Mouse (Mus musculus): ENCODE results near the gene Gbx2. TPM values are rescaled to one million over a fixed set of nuclear protein-coding genes. Genes with fewer than 3 reads are reported as not detected.

Gene Gbx2
- polyA plus RNA-seq (2012; rRNA removed), result 0.05 TPM in 1 of 2 replicates, not detected in the other

DNA sequence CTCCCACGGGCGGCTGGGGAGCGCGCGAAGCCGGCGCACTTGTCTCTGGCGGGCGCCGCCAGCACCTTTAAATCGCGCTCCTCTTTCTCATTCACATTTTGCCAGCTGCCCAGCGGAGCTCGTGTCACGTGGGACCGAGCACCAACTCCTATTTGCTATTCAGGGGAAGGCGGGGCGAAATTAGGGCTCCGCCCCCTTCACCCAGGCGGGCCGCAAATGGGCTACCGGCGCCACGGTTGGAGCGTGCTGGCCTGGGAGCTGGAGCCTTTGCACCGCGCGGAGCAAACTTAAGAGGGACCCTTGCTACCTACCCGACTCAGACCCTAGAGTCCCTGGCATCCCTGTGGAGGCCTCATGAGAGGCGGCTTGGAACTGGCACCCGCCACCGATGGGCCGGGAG, at the start of gene Gbx2:
Gbx2 (minus strand) TSS at position 60 of the 400 bp plus-strand sequence.
- no peak for DNase-seq (ENCODE audit: low read depth)

DNA sequence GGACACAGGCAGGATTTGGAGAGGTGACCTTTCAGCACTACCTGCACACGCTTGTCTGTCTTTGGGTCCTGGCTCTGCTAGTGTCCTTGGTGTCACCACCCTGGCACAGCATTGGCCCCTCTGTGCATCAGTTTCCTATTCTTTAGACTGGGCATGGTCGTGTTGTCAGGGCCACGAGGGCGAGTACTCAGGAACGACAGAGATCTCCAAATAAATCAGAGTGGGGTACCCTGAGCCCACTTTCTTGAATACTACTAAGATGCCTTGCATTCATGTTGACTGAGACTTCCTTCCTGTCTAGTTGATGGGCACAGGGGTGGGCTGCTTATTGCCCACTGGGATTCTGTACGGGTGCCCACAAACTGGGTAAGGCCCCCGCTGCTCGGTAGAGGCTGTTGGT, 46.3 kb upstream of the Gbx2 start:
- no peak for DNase-seq (ENCODE audit: low read depth)

DNA sequence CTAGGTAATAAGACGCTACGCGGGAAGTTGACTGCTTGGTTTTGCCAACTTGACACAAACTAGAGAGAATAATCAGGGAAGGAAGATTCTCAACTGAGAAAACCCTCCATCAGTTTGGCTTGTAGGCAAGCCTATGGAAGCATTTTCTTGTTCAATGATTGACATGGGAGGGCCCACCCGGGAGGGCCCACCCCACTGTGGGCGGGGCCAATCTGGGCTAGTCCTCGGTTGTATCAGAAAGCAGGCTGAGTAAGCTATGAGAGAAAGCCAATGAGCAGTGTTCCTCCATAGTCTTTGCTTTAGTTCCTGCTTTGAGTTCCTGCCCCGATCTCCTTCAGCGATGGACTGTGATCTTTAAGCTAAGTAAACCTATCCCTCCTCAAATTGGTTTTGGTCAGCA, 45.4 kb upstream of the Gbx2 start:
- no peak for DNase-seq (ENCODE audit: low read depth)

DNA sequence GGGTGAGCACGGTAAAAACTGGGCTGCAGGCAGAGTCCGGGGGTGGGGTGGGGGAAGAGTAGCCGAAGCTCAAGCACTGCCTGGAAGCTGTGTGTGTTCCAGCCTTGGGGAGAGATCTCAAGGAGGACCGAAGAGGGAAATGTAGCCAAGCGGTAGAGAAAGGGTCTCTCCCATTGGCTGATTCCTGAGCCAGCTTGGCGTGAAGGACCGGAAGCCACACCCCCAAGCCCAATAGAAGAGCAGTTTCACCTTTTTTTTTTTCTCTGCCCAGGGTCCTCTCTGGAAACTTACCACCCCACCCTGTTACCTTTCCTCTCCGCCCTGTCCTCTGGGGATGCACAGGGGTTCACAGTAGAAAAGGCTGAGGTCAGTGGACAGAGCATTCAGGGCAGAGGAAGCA, 43.6 kb upstream of the Gbx2 start:
- DNase-seq (ENCODE audit: low read depth), result no peak

DNA sequence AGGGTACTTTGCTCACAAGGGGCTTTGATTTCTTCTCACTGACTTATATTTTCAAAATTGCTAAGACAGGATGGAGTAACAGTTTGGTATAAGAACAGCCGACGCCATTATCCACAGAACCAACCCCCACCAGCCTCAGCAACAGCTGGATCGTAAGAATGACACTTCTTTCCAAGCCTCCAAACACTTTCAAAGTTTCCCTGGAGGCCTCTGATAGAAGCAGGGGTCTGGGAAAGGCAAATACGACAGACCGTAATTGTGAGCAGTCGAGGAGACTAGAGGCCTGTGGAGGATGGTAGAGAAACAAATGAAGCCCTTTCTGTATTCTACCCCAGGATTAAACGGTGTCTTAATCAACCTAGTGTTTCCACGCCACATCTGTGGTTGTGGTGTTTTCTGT, 40.9 kb upstream of the Gbx2 start:
- no peak for DNase-seq (ENCODE audit: low read depth)

DNA sequence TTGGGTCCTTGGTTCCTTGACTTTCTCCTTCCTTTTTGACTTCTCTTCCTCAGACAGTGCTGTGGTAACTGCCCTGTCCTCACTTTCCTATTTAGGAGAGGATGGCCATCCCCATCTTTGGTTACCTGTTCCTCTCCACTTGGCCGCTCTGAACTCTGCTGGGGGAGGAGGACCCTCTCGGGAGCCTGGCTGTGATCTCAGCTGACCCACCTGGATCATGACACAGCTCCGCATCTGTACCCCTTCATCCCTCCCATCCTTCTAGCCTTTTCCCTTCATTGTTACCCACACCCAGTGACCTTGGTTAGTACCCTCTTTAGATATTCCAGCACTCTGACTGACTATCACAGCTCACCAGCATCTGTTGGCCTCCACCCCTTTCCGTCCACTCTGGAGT, 38.7 kb upstream of the Gbx2 start:
- DNase-seq (ENCODE audit: low read depth), result no peak

DNA sequence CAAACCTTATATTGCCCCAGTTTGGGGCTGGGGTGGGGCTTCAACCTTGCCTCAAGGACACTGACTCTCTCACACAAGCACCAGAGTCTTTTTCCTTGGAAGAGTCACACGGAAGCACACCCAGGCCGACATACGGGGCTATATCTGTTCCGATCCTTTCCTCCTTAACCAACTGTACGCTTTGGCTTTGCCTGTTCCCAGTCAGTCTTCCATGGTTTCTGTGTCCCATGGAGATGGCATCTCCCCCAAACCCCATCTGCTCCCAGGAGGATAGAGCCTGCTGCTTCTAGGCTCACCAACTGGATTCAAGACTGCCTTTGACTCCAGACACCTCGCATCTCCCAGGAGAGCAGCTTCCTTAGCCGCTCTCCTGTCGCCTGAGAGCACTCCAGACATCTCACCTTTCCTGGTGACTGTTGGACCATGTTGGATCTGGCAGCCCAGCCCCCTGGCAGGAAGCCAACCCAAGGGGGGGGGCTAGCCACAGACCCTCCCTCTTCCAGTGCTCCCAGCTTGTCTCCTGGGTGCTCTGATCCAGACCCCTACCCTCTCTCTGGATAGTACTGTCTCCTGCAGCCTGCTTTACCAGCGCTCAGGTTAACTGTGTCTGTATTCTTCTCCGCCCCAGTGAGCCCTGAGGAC, 38.2 kb upstream of the Gbx2 start:
- no peak for DNase-seq (ENCODE audit: low read depth)

DNA sequence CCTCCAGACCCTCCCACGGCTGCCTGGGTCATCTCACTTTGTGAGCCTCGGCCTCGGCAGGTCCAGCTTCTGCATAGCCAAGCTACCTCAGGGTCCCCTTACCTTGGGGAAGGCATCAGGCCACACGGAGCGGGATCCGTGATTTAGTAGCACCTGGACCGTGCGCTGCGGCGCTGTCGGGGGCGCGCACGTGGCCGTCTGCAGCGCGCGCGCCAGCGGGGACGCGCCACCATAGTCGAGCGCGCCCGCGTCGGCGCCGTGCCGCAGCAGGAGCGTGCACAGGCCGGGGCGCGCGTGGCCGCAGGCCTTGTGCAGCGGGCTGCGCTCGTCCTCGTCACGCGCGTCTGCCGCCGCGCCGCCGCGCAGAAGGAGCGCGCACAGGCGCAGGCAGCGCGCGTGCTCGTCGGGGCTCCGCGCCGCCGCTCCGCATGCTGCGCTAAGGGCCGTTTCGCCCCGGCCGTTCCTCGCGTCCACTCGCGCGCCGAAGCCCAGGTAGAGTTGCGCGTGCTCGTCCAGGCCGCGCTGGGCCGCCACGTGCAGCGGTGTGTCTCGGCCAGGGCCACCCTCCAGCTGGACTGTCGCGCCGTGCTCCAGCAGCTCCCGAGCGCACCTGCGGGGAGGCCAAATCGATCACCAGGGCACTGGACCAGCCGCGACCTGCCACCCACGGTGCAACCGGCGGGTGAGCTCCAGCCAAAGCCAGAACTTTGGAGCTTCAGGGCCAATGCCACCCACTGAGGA, 37.3 kb upstream of the Gbx2 start:
- DNase-seq (ENCODE audit: low read depth), result no peak

DNA sequence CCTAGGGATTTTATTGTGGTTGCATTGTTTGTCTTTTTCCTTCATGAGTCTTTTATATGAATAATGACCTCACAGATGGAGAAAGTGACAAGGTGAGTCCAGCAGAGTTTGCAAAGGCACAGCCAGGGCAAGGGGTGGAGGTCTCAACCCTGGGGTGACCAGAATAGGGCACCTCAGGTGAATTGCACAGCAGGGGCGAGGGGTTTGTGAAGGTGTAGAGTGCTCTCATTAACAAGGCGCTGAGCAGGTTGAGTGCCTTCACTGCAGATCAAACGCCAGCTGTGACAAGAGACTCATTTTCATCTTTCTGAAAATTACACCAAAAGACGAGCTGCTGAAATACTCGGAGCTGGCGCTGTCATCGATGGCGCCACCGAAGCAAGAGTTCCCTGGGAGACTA, 36.6 kb upstream of the Gbx2 start:
- DNase-seq (ENCODE audit: low read depth), result no peak

DNA sequence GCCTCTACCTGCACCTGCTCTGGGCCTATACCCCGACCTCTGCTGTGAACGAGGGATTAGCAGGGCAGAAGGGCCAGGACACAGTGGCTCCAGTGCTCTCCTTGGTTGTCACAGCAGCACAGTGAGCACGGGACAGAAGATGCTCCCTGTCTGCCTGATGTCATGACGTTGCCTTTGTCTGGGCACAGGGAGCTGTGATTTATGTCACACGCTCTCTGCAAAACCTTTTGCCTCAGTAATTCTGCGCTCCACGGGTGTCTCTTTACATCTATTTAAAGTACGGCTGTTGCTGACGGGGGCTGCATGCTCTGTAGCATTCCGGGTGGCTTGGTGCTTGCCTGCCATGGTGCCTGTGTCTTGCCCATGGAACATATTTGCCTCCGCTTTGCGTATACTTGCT, 33.4 kb upstream of the Gbx2 start:
- DNase-seq (ENCODE audit: low read depth), result no peak

DNA sequence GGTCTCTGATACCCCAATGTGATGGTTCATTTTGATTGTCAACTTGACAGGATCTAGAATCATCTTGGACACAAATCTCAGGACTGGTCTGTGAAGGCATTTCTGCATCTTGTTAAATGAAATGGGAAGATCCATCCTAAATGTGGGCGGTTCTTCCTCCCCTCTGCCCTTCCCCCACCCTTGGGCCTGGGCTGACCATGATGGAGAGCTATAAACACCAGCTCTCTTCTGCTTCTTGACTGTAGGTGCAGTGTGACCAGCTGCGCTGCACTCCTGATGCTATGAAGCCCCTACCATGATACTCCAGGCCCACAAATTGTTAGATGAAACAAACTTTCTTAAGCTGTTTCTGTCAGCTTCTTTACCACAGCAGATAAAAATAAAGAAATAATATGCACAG, 32.3 kb upstream of the Gbx2 start:
- no peak for DNase-seq (ENCODE audit: low read depth)

DNA sequence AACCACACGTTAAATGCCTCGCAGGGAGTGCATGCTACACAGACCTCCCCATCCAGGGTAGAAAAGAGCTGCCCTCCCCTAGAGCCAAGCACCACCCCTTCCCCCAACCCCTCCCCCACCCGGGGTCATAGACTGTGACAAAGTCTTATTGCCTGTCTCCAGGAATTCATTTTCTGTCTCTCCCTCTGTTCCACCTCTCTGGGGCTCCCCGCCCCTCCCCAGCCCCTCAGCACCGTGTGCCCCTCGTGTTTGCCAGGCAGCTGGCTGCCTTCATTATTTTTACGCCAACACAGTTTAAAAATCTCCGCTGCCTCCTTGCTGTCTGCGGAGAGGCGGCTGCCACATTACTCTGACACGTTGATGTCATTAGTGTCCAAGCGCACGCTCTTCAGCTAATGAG, 31.1 kb upstream of the Gbx2 start:
- DNase-seq (ENCODE audit: low read depth), result no peak

DNA sequence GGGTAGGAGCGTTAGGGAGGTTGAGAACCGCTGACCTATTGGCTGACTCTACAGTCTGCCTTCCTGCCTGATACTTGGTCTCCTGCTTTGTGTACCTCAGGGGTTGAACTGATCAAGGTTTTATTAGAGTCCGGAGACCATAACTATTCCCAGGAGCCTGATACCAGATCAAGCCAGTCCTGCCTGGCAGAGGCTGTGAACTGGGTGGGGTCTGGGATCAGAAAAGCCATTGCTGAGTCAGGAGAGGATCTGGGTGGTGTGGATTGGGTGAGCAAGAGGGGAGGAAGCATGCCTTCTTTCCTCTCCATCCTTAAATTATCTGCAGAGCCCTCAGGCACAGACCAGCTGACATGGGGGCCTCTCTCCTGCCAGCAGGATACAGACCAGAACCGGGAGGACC, 28.4 kb upstream of the Gbx2 start:
- no peak for DNase-seq (ENCODE audit: low read depth)

DNA sequence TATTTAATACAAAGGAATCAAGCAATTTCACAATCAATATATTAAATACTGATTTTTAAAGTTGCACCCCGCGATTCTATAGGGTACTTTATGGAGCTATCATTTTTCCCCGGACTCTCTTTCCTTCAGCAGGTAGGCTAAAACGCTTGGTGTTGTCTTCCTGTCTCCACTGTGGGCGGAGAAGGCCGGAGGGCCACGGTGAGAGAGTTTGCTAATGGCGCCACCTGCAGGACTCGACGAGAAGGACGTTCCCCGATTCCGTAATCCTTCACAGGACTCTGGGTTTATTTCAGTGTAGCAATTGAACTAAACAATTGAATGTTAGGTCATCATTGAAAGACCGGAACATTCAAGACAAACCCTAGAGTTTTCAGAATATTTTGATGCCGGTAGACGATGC, 12.2 kb upstream of the Gbx2 start:
- no peak for DNase-seq (ENCODE audit: low read depth)

DNA sequence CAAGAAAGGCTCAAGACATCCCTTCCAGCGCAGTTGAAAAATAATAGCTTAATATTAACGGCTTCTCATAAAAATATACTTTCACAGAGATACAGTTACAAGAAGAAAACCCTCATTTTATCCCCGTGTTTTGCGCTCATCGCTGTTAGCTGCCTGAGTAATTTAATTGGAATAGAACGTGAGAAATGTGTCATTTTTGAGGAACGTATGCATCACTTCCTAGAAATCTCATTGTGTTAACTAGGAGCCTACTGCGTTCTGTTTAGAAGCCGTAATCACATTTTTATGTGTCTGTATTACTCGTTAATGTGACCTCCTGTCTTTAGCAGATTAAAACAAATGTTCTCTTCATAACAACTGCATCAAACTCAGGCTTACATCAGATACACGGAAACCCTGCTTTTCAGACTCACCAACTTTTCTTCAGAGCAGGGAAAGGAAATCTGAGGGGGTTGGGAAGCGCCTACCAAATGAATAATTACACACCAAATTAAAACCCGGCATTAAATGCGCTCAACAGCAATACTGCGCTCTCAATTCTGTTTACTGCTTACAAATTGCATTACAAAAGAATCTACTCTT, 11.5 kb upstream of the Gbx2 start:
- DNase-seq (ENCODE audit: low read depth), result no peak

DNA sequence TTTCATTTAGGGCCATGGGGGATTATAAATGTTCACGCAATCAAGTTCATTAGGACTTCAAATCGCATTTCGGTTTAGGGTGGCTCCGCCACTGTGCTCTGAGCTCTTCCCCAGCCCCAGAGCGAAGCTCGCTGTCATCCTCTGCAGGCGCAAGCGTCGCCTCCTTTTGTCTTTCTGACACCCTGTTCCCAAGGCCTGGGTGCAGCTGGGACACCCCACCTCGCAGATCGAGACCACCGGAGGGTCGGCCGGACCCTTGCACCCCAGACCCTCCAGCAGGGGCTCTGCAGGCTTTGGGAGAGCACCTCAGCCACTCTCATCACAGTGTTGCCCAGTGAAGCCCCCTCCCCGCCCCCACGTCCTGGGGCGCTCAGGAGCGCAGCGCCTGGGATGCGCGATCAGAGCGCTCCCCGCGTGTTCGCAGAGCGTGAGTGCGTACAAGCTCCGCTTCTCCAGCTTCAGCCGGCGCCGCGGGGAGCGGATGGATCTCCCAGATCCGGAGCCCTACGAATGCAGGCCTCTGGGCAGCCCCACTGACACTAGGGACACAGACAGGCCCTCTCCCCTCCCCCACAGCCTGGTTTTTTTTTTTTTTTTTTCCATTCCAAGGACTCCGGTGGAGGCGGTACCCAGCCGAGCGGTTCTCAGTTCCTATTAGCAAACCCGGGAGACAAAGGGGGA, 10.9 kb upstream of the Gbx2 start:
- DNase-seq (ENCODE audit: low read depth), result no peak

DNA sequence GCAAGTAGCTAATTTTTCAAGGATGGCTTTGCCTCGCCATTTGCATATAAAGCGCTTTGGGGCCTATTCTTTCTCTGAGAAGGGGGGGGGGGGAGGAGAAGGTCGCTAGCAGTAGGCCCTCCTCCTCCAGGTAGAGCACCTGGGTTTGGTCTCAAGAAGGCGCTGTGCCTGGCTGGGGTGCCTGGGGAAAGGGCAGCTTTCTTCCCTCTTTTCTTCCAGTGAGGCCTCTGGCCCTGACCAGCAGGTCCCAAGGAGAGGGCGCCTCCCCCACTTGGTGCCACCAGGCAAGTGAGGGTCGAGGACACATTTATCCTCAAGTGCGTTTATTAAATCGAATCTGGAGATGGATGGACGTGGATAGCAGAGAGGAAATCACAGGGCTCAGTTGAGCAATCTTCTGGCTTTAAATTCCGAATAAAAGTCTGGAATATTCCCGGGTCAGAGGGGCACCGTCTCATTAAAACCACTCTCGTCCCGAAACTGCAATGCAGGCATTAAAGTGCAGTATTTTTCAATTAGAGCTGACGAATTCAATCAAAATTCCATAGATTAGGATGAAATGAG, 10.1 kb upstream of the Gbx2 start:
- no peak for DNase-seq (ENCODE audit: low read depth)

DNA sequence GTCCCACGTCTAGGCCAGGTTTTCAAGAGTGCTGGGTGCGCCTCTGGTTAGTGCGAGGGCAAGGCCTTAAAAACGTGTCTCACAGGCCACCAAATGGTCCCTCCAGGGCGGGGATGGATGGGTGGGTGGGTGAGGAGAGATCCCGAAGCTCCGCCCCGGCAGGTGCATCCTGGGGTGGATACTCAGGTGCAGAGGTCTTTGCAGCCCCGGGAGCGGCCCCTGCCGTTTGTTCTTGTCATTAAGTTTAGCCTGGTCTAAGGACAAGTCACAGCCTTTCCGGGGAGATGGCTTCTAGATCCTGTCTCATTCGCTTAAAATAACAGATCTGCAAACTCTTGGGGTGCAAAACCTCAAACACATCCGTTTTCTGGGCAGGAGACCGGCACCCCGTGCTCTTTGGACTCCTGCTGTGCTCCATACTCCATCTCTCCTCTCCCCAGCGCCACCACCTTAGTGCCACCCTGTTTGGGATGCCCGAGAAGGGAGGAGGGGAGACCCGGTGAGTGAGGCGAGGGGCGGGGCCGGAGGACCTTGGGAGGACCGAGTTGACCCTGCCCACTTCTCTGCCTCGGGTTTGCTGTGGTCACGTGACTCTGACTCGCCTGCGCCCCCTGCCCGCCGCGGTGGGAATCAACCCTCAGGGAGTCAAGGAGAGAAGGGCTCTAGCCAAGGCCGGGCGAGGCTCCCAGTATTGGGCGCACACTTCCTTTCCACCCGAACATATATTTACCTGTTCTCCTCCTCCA, 9.2 kb upstream of the Gbx2 start:
- DNase-seq (ENCODE audit: low read depth), result no peak

DNA sequence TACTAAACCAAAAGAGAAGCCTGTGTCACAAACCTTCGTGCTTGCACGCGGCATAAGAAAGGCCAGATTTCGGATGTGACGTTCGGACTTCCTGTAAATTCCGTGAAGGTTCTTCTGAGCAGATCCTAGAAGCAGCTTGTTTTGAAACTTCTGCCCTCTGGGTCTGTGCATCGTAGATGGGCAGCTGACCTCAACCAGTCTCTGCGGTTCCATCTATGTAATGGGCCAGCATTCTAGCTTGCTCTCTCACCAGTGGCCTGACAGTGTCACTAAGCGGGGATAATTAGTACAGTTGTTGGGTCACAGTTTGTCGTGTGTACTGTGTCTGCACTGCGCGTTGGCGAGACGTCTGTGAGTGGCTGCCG, 8.6 kb upstream of the Gbx2 start:
- no peak for DNase-seq (ENCODE audit: low read depth)

DNA sequence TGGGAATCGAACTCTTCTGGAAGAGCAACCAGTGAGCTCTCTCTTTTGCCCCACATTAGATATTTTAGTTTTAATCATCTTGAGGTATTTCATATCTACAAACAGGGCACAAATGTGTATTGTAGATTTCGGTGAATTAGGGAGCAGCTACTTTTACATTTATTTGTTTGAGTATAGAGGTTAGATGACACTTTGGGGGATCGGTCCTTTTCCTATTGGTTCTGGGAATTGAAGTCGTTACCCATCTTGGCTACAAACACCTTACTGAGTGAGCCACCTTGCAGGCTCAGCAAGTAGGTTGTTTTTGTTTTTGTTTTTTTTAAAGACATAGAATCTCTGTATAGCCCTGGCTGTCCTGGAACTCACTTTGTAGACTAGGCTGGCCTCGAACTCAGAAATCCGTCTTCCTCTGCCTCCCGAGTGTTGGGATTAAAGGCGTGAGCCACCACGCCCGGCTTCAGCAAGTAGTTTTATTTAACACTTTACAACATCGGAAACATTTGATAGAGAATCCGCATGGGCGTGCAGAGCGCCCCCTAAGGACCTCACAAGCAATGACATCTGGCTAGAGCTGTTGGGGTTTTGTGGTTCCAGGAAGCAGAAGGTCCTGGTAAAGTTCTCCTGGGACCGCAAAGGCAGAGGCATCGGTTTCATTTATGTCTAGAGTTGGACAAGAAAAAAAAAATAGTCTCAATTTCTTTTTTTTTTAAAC, 8.1 kb upstream of the Gbx2 start:
- no peak for DNase-seq (ENCODE audit: low read depth)

Data from gonadal fat pad, adult 2 months (tissue).